8 mouse cellular contexts compared by ENCODE assay signal in genomic region chr1:84934503-84935333, GRCm38 (mm10). TPM values are rescaled to one million over a fixed set of nuclear protein-coding genes. Genes with fewer than 3 reads are reported as not detected.
DNase-seq lines count a peak whose midpoint lies in the region; ATAC-seq lines count a peak whose summit lies in the region.

Slc16a14 (minus strand) TSS chr1:84935134.

- WGBS in heart, embryonic 12.5 days: 1% methylated on average over 59 of the region's 59 CpGs
- WGBS in liver, embryonic 12.5 days (ENCODE audit: insufficient replicate concordance): 1% methylated on average over 59 of the region's 59 CpGs

- no peaks in the 10 kb centered on the region for H3K36me3 ChIP-seq in heart, embryonic 12.5 days
- H3K36me3 ChIP-seq in liver, embryonic 12.5 days: no peaks in the 10 kb centered on the region

- peak within 1 kb of the TSS; percentile 53 for H3K9ac ChIP-seq in heart, embryonic 12.5 days
- no peak within 1 kb of the TSS for H3K9ac ChIP-seq in liver, embryonic 12.5 days

- no peaks in the 10 kb centered on the region for H3K9me3 ChIP-seq in heart, embryonic 12.5 days (replicated peaks)
- H3K9me3 ChIP-seq in liver, embryonic 12.5 days (replicated peaks): no peaks in the 10 kb centered on the region

- H3K4me1 ChIP-seq in heart, embryonic 12.5 days (replicated peaks): 0 out of 2 replicates have a peak, but pooled peaks cover 5% of the 10 kb centered on the region
- no peaks in the 10 kb centered on the region; the same call in 1 of the 2 replicates for H3K4me1 ChIP-seq in liver, embryonic 12.5 days

- H3K4me2 ChIP-seq in heart, embryonic 12.5 days: peak within 1 kb of the TSS; percentile 95
- peak within 1 kb of the TSS; percentile 64 for H3K4me2 ChIP-seq in liver, embryonic 12.5 days

- peaks cover 29% of the 10 kb centered on the region for H3K27me3 ChIP-seq in heart, embryonic 12.5 days (replicated peaks)
- peaks cover 29% of the 10 kb centered on the region for H3K27me3 ChIP-seq in liver, embryonic 12.5 days (replicated peaks)

- H3K4me3 ChIP-seq in heart, embryonic 12.5 days: peak within 1 kb of the TSS; percentile 60
- peak within 1 kb of the TSS; percentile 40 for H3K4me3 ChIP-seq in liver, embryonic 12.5 days

- peak; percentile 11 for DNase-seq in thymus, postnatal 4 days
- DNase-seq in thymus, adult 18-20 months: no peak
- peak; percentile 61 for DNase-seq in kidney, postnatal 14 days
- peak; percentile 84 for DNase-seq in retina, postnatal 1 day
- DNase-seq in thymus, postnatal 36 days: no peak

- no peak within 1 kb of the TSS for H3K27ac ChIP-seq in heart, embryonic 12.5 days (ENCODE audit: poor library complexity, severe bottlenecking)
- no peak within 1 kb of the TSS for H3K27ac ChIP-seq in liver, embryonic 12.5 days

- peak; percentile 27 for ATAC-seq in common myeloid progenitor, adult 5-6 weeks (replicated peaks; ENCODE audit: low read depth, poor library complexity, severe bottlenecking)
- peak; percentile 70 for ATAC-seq in heart, embryonic 12.5 days (ENCODE audit: insufficient number of reproducible peaks, low FRiP score)
- peak; percentile 52 for ATAC-seq in liver, embryonic 12.5 days

RNA-seq across cellular contexts. Expression of gene Slc16a14, which starts in this region (rescaled TPM):
- total RNA-seq in common myeloid progenitor, adult 5-6 weeks (2017): not detected in 2 replicates
- polyA plus RNA-seq in heart, embryonic 12.5 days (2016; fragmentation: Nextera tagmentation; extraction: Ambion mirVana): 0.17 and 0.26 TPM in 2 replicates
- 0.05 TPM in 1 of 2 replicates, not detected in the other for polyA plus RNA-seq in liver, embryonic 12.5 days (2016; fragmentation: Nextera tagmentation; extraction: Ambion mirVana)

Comparison
In these comparisons a context has a peak if more than half of its experiments do, and no peak if none do; other contexts are left out.
1. DNase-seq: peak in thymus, postnatal 4 days (single experiment), kidney, postnatal 14 days (single experiment) and retina, postnatal 1 day (single experiment); none in thymus, adult 18-20 months (0 of 2) and thymus, postnatal 36 days (0 of 2).
2. Peak in ATAC-seq in common myeloid progenitor, adult 5-6 weeks; RNA of the gene not detected or under 1 TPM.
3. Peak in ATAC-seq, H3K4me3 ChIP-seq, H3K9ac ChIP-seq and H3K4me2 ChIP-seq in heart, embryonic 12.5 days; RNA of the gene not detected or under 1 TPM.
4. Peak in ATAC-seq, H3K4me3 ChIP-seq and H3K4me2 ChIP-seq in liver, embryonic 12.5 days; RNA of the gene not detected or under 1 TPM.
5. Peak in every context shown above with its lines, with median percentiles within 50 percentile points of each other: ATAC-seq.